Mouse (Mus musculus): ENCODE data around the gene Spag16.

DNA sequence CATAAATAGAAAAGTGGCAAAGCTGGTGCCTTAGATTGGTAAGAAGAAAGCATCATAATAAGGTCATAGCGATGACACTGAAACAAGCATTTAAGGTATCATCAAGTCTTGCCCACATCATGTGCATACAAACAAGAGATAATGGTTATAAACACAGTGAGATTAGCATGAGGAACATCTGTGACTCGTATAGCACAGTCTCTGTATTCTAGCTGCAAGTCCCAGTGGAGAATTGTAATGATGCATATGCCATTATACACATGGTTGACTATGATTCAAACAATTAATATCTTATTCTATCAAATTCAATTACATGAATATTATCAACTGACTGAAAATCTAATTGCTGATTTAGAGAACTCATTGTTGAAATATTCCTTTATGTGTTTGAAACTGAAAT, 519.4 kb downstream of the Spag16 start:
- TF ChIP-seq POLR2A (IDR thresholded peaks at IDR 0.05; ENCODE audit: borderline replicate concordance, control insufficient read depth, low read depth, low read length) (no peak), CTCF (IDR thresholded peaks at IDR 0.05; ENCODE audit: control insufficient read depth, insufficient read depth, low read length) (no peak)
